Mouse (Mus musculus) kidney, postnatal 36 days (tissue): ENCODE results near the gene Slc16a7.

Source experiments
- DNase-seq, 2 experiments: peaks; one replicate each; pipeline ENCODE4 v3.0.0; 2021 to 2022; ENCODE audit warnings: mixed read lengths in 2 of 2

The Slc16a7 gene

DNA sequence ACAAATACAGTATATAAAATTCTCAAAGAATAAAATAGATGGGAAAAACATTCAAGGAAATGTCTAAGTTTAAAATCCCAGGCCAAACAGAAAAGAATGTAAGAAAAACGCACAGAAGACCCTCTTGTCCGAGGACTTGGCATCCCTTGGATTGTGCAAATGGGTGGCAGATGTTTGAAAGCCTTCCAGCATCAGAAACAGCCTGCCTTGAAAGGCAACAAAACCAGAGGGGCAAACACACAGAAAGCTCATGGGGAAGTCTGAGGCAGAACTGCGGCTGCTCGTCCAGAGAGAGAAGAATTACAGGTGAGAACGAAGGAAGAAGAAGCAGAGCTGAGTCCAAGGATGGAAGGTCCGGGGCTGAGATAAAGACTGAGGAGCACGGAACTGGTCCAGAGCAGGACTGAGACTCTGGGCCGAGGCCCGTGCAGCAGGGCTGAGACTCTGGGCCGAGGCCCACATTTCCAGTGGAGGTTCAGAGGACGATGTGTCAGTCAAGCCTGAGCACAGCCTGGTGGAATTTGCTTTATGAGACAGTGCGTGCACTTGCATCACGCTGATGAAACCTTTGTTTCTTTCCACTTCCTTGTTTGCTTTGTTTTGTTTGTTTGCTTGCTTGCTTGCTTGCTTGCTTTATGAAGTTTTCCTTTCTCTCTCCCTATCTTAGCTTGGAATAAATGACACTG lies 65.0 kb downstream of the Slc16a7 start:
- no peak for DNase-seq

DNA sequence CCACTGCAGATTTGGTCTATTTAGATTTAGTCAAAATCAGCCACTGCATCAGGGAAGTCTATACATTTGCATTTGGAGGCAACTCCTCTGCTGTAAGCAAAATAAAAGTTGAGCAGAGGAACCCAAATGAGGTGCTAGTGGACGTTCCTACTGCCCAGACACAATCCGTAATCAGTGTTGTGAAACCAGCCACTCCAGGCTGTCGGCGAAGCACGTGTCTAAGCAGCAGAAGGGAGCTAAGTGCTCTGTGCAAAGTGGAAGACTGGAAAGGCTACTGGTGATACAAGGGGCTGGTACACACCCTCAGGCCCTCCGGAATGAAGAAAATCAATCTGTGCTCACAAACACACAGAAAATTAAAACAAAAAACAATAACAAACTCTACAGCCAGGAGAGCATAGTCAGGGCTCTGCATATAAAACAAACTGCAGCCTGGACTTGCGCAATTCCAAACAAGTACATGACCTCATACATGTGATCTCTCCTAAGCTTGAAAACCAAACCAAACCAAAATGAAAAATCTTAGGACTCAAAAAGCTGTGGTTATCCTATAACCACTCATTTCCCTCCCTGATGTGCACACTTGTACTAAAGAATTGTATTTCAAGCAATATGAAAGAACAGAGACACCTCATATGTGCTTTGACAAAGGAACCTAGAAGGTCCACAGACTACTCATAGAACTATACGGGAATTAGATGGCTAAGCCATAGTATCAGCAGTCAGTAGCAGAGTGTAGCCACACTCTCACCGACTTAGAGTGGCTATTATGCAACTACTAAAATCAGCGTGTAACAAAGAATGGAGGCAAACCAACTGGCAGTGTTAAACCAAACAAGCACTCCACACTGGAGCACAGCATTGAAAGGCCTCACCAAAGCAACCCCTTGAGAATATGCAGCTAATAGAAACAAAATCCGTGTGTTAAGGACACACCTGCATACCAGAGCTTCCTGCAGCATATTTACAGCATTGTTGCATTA lies 67.5 kb downstream of the Slc16a7 start:
- DNase-seq, result peak in 1 of 2 experiments; percentile 28

DNA sequence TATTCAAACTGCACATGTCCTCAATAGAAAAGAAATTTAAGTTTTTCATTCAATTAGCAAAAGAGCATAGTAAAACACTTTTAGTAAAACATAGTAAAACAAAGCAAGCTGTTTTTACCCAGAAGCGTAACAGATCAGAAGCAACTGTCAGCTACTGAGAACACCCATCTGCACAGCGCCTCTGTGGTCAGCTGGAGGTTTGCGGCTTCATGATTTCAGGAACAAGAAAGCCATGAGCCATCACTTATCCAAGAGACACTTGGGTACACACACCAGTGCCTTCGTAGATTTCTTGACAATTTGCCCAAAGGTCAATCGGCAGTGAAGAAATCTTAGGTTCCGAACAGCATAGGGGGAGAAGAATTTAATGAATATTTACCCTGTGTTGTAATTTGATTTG lies 71.9 kb downstream of the Slc16a7 start:
- DNase-seq, result peak in 1 of 2 experiments; percentile 39

DNA sequence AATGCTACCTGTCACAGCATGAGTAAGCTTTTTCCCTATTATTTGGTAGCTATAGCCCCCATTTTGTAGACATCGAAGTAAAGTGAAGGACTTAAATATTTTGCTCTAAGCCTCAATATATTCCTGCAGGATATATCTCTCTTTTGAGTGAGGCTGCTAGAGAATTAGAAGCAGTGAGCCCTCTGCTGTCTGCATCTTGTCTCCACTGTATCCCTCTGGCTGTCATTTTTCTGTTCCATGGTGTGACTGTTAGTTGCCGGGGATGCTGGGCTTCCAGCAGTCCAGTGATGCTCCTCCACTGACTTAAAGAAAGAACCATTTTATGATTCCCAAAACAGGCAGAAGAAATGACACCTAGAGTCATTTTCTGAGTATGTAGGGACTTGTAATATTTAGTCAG lies 78.4 kb downstream of the Slc16a7 start:
- DNase-seq, result no peak

DNA sequence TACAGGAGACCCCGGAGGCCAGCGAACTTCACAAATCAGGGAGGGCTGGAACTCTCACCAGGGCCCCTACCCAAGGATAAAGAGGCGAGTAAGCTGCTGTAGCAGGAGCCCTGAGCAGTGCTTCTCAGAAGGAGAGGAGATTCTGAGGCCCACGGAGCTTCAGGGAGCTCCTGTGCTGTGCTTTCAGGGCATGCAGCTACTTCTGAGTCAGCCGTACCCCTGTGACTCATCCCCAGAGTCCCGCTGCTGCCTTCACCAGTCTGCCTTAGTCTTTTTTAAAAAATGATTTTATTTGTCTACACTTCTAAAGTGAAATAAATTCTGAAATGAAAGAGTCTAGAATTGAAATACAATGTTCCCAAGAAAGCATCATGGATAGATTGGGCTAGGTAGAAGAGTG lies 91.2 kb downstream of the Slc16a7 start:
- no peak for DNase-seq

DNA sequence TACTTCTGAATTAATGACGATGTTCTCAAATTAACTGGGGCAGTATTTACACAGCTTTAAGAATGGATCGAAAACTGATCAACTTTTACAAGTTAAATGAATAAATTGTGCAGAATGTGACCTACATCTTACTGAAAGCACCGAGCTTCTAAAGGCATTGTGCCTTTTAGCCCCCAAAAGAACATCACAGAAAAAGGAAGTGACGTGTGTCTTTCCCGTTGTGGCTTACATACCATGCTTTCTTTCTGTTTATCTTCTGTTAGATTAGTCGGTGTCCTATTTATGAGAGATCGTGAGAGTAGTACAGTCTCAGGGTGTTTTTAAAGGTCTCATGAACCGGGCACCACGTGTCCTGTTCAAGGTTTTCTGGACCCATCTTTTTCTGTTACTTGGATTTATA lies 98.9 kb downstream of the Slc16a7 start:
- DNase-seq, result no peak

DNA sequence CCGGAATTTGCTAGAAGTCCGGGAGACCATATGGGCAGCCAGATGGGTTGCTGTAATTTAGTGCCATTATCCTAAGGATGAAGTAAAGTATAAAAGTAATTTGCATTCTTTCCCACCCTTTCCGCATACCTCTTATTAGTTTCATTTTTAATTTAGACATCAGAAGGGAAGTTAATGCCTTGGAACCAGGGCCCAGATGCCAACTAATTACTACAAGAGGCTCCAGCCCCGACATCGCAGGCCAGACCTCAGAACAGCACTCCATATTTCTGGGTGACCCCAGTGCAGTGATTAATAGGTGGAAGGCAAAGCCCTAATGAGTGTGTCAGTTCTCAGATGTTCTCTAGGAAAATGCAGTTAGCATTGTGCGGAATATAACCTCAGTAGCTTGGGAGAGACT lies 100.7 kb downstream of the Slc16a7 start:
- no peak for DNase-seq

DNA sequence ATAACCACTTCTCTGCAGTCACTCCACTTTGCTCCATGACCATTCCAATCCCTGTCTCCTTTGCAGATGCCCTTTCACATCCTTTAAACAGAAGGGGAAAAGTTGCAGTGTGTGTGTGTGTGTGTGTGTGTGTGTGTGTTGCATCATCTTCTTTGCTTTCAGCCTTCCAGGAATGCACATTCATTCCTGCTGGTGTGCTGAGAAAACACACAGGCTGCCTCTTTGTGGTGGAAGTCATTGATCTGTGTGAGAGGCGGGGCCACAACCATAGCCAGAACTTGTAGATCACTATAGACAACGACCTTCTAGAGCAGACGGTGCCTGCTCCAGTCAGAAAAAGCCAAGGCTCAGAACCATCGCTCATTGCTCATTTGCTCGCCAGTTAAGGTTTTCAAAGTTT lies 103.9 kb downstream of the Slc16a7 start:
- DNase-seq, result no peak

DNA sequence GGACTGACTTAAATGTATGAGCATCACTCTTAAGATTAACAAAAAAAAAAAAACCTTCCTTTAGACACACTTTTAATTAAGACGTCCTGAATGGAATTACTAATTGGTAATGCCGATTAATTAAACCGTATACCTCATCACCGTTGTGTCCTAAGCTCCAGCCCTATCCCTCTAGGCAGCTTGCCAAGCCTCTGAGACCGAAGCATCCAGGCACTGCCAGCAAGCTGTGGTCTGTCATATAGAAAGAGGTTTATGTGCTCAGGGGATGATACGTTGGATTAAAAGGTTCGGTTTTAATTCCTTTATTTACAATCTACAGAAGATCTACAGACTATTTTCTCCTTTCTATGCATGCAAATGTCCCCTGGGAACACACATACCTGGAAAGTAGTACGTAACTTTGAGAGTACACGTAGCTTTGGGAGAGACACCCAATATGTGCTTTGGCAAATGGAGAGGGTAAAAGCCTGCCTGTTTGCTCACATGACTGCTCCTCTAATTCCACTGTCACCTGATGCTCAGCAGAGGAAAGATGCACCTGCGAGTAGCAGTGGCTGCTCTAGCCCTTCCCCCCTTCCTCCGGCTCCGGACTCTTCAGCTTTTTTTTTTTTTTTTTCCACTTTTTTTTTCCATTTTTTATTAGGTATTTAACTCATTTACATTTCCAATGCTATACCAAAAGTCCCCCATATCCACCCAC lies 114.0 kb downstream of the Slc16a7 start:
- no peak for DNase-seq

DNA sequence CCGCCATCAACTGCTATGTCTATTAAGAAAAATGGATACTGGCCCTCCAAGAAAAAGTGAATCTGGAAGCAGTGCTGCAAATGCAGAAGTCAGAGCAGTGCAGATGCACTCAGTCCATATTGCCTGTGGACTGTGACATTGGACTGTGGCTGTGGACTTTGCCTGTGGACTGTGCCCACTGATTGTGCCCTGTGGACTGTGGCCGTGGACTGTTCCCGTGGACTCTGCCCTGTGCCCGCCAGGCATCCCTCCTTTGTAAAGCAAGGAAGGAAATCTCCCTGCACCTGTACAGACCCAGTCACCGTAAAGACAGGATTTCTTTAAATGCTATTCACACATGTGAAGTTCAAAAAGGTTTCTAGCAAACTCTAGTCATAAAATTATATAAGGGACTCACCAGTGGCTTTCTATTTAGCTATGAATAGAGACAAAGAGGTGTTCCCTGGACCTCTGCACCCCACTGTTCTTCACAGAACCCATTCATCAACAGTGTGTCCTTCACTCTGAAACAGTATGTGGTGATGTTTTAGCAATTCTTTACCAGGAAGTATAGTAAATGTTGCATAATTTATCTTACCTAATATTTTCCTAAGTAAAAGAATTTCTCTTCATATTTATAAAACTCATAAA lies 114.6 kb downstream of the Slc16a7 start:
- peak in 1 of 2 experiments; percentile 5 for DNase-seq

DNA sequence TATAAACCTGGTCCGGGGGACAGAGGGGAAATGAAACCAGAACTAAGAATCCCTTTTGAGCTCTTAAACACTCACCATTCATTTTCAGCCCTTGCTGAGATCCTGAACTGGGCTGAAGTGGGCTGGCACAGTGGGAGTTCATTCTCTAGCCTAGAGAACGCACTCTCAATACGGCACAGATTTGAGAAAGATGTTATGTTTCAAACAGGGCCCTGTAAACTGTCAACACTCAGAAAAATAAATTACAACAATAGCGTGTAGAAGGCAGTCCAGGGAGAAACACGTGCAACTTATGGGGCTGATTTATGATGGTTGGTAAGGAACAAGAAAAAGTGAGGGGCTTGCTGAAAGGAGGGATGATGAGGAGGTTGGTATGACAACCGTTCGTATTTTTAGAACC lies 115.5 kb downstream of the Slc16a7 start:
- no peak for DNase-seq

DNA sequence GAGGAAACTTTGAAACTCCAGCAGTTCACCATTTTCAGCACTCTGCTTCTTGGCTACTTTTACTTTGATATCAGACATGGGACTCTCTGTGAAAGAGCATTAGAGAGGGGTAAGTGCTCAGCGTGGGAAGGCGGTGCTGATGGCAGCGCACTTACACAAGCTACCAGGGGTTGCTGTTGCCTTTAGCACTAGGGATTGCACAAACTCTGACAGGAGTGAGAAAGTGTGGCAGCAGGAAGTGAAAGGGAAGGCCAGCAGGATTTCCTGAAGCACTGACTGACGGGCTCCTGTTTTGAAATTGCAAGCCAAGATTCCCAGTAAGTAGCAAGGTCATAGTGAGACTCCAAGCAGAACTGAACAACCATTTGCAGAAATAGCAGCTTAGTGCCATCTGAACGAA lies 117.8 kb downstream of the Slc16a7 start:
- DNase-seq, result no peak

DNA sequence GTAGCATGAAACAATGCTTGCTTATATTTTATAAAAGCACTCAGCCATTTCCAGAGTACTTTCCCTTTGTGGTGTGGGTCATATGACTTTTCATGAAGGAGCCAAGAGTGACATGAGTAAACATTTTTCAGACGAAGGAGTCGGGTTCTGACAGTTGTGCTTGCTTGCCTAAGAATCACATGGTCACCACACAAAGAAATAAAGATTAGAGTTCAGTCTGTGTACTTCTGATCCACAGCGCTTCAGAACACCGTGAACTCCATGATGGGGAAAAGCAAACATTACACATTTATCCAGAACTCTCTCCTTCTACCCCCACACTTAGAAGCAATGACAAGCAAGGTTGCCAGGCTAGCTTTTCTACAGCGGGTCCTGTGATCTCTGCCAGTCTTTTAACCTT lies 119.0 kb downstream of the Slc16a7 start:
- DNase-seq, result no peak

DNA sequence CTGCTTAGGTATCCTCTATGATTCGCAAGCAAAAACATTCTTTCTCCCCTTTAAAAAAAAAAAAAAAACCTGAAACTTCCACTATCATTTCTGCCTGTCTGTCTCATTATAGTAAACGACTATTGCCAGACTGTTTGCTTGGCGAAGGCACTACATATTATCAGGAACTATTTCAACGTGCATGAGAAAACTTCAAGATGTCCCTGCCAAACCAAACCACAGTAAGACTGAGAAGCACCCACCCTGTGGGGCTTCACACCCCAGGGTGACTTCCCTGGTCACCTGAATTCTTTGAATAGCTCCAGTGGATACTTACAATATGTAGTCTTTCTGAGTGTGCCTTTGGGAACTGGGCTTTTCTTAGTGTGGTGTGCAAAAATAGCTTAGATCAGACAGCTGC lies 122.9 kb downstream of the Slc16a7 start:
- DNase-seq, result no peak

DNA sequence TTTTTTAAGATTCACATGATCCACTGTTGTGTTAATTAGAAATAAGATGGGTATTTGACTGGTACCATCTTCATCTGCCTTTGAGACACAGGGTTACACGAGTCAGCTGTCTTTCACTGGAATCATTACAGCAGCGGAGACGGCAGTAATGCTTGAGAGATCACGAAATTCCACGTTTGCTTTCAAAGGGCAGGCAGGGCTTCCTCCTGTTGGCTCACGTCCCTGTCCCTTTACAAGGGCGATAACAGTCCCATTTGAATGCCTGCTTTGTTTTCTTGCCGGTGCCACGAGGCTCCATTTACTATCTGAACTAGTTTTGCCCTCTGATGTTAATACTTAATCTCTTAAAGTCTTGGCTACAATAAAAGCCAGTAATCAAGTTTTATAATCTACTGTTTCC lies 123.4 kb downstream of the Slc16a7 start:
- peak; percentile 16 for DNase-seq

DNA sequence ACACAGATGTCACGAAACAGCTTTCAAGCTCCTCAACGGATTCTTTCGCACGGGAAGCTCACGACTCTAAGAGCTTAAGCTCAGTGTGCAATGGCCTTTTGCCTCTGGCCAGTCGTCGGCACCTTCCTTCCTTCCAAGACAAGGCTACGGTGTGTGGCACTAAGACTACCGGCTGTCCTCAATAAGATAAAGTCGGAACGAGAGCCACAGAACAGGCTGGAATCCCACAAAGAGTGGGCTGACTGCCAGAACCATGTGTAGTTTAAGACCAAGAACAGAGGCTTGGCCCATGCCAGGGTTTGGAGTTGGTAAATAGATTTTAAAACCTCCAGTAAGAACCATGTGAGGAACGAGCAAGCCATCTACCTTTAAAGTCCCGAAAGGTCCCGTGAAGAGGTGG lies 123.8 kb downstream of the Slc16a7 start:
- DNase-seq, result peak in 1 of 2 experiments; percentile 15

DNA sequence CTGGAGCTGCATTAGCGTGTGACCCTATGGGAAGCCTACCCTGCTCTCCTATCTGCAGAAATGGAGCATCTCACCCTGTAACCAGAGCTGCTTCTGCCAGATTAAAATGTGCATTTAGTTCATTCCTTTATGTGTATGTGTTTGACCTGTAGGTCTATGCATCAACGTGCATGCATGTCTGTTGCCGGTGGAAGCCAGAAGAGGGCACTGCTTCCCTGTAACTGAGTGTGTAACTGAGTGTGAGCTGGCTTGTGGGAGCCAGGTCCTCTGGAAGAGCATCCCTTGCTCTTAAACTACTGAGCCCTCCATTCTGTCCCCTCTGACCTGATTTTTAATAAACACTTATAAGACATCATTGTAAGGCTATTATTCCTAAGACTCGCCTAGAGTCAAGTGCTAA lies 124.3 kb downstream of the Slc16a7 start:
- DNase-seq, result peak; percentile 41 to 71

DNA sequence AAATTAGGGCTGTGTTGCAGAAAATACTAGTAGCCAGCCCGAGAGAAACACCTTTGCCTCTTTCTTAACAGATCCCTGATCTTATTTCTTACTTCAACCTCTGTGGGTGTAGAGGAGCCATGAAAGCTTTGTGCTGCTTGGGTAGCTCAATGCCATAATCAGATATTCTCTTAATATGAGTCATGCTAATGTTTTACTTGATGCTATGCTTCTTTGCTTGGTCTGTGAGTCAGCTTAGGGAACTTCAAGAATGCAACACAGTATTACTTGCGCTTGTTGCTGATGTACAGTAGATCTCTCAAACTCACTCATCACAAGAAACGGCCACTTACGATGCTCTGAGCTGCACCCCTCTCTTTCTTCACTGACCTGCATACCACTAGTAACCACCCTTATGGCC lies 133.4 kb downstream of the Slc16a7 start:
- no peak for DNase-seq

DNA sequence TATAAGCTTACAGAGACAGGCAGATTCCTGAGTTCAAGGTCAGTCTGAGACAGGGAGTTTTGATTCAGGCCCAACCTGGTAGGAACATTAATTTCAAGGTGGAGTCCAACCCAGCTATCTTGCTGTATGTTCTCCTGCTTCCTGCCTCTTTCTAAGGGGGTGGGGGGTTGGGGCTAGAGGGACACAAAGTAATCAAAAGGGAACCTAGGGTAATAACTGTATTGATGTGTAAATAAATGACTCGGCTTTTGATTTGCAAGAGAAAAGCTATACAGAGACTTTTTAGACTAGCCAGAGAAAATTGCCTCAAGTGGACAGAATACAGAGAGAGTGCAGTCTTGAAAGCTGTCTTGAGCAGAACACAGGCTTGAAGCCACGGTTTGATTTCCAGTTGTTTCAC lies 174.7 kb downstream of the Slc16a7 start:
- no peak for DNase-seq

DNA sequence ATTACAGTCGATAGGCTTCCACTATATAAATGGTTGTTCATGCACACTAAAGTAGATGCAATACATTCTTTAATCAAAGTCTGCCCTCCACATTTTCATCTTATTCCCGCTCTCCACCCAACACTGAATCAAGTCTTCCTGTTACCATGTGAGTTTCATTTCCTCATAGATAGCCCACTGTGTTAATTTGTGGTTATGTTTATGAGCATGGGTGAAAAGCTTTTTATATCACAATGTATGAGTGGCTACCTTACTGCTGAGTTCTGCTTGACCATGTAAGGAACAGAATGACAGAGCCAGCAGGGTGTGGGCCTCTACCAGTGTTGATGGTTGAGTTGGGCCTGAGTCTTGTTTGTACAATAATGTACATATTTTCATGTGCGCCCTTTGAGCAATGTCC lies 175.5 kb downstream of the Slc16a7 start:
- no peak for DNase-seq

DNA sequence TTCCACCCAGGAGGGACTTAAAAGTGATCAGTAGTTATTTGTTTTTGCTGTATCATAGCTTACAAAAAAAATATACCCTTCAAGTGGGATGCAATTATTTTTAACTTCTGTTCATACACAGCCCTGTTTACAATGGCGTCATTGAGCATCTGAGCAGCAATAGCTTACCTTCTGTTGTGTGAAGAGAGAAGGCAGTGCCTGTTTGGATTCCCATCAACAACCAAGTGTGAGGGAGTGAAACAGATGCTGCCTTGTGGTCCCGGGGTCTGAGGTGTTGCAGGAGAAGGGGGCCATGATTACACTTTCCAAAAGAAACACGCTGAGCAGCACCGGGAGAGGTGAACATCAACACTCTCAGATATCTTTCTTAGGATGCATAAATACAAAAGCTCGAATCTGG lies 201.7 kb downstream of the Slc16a7 start:
- DNase-seq, result no peak

DNA sequence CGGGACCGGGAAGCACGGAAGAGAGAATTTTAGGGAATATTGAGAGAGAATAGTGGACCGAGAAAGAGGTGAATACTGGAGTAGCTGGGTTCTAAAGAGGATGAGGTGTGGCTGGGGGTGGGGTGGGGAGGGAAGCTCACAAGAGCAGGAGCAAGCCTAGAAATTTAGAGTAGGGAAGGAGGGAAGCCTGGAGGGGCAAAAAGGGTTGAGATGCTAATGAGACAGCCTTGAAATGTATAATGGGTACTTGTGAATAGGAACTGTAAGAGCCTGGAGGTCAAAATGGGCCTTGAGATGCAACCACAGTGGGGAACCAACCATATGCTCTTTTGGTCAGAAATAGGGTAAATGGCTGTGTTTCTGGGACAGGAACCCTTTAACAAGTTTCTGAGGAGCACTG lies 203.9 kb downstream of the Slc16a7 start:
- no peak for DNase-seq

DNA sequence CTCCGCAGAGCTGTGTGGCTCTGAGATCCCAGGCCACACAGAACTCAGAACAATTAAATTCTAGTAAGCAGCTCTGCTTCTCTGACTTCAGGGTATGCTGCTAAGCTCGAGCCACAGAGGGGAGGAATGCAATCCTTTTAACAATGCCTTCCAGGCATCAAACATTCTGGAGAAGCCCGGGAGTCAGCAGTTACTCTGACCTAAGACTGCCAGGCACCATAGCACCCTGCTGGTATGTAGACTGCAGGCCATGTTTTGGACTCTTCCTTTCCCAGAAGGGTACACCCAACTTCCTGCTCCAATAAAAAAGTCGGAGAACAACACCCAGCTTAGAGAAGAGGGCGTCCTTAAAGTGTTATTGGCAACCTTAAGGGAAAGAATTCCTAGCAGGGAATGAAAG lies 205.1 kb downstream of the Slc16a7 start:
- DNase-seq, result no peak
